Mouse (Mus musculus) testis, postnatal 14 days (tissue): ENCODE data around the gene Coro1c.
"Not testable (repeated sequence)": the region's sequence is repeated elsewhere in the genome, so short reads cannot be mapped to it uniquely, and the experiment has no call there.

Source experiments
- DNase-seq: peaks from one replicate; pipeline ENCODE4 v3.0.0; 2021; ENCODE audit warnings: low spot score

The Coro1c gene

DNA sequence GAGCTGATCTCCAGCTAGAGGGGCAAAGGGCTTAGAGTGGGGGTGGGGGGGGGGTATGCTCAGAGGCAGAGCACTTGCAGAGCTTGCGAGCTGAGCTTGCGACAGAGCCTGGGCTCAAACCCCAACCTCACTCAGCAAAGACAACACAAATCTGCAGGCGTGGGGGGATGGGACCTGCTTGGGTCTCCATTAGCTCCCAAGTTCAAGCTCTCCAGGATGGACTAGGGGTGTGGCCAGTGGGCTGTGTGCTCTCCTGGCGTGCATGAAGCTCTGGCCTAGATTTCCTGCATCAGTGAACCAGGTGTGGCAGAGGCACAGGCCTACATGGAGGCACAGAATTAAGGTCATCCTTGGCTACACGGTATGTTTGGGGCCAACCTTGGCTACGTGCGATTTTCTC lies 80.1 kb downstream of the Coro1c start:
- DNase-seq, result no peak

DNA sequence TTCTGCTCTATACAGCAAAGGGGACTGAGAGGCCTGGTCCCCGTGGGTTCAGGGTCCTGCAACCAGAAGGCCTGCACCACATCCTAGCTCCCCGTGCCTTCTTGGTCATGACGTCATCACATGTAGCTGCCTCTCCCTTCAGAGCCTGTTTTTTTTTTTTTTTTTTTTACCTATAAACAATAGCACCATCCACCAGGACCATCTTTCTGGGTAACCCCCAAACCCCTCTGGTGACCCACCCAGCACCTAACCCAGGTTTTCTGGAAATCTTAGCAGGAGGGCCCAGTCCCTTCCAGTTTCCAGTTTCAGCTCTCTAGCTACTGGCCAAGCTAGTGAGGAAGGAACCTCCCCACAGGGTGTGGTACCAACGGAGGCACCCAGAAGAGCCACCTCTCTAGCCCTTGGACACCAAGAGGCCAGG lies 80.6 kb downstream of the Coro1c start:
- DNase-seq, result no peak

DNA sequence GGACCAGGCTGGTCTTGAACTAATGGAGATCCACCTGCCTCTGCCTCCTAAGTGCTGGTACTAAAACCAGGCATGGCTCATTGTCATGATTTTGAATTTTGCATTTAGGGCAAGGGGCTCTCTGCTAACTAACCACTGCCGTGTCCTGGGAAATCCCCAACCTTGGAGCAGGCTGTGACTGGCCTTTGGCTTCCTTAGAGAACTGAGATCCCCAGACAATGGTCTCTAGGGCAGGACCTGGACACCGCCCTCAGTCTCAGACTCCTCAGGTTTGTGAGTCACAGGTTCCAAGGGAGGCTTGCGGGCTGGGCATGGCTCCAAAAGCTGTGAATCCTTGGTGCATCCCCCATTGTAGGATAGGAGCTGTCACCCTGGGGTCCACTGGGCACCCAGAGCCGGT lies 81.9 kb downstream of the Coro1c start:
- DNase-seq, result no peak

DNA sequence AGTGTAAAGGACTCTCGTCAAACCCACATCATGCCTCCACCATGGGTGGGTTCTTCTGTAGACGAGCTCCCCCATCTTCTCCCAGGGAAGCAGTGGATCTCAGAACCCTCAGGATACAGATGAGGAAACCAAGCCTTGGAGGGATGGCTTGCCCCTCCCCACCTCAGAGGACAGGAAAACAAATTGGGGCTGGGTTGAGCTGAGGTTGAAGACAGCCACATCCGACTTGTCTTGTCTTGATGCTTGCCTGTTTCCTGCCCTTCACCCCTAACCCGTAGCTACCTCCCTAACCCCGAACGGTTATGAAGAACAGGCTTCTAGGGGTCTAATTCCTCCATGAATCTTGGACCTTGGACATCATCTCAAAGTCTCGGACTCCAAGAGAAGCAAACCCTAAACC lies 83.0 kb downstream of the Coro1c start:
- no peak for DNase-seq

DNA sequence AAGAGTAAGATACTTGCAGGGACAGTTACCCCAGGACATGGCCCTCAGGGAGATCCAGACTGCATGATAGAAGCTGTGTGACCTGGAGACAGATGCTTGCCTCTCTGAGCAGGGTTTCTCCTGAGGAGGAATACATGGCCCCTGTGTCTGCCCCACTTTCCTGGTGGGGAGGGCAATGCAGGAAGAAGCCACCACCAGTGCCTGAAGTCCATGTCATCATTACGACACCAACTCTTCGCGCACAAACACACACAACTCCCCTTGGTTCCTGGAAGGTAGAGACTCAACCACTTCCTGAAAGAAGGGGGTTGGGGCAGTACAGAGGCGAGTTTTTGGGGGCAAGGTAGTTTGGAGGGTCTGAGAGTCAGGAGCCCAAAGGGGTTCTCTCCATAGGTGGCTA lies 84.3 kb downstream of the Coro1c start:
- no peak for DNase-seq

DNA sequence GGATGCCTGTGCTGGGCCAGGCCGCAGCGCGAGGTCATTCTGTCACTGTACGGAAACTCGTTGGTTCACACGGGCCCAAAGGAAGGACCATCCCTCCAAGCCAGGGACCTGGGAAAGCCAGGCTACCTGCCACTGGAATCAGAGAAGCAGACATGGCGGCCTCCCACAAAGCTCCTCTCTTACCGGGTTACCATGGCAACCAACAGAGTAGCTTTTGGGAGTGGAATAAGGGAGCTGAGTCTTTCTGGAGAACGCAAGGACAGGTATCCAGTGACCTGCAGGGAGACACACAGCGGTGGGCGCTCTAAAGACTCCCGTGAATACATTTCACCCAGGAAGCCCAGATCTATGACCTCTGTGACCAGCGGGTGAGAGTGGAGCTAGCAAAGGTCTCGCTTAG lies 90.0 kb downstream of the Coro1c start:
- DNase-seq, result peak; percentile 36

DNA sequence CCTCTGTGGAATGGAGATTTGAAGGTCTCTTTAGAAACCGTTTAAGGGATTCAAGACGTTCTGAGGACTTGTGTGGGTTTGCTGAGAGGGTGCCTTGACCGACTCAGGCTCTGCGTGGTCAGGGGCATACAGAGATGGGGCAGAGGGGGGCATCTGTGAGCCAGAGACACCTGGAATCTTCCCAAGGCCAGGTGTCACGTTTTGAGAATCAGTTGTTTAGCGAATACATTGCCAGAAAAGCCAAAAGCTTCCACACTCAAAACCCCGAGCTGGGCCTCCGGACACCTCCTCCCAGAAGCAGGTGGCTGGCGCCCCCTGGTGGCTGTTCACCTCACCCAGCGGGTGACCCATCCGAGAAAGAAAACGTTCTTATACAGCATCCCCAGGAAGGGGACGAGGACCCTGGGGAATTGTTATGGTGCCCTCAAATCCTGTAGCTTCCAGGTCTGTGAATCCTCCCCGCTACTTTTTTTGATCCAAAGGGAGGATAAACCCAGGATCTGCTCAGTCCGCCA lies 92.9 kb downstream of the Coro1c start:
- peak; percentile 64 for DNase-seq

DNA sequence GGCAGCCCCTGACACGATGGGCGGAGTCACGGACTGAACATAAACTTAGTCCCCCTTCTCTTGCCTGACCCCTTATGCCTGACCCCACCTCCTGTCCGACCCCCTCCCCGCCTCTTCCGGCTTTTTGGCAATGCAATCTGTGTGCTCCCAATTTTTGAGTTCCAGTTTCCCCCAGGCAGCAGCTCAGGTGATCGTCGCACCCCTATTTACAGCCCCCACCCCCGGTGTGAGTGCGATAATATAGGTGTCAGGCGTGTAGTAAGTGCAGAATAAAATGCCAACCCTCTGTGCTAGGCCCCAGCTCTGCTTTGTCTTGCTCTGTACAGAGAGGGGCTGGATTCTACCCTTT lies 93.5 kb downstream of the Coro1c start:
- no peak for DNase-seq

DNA sequence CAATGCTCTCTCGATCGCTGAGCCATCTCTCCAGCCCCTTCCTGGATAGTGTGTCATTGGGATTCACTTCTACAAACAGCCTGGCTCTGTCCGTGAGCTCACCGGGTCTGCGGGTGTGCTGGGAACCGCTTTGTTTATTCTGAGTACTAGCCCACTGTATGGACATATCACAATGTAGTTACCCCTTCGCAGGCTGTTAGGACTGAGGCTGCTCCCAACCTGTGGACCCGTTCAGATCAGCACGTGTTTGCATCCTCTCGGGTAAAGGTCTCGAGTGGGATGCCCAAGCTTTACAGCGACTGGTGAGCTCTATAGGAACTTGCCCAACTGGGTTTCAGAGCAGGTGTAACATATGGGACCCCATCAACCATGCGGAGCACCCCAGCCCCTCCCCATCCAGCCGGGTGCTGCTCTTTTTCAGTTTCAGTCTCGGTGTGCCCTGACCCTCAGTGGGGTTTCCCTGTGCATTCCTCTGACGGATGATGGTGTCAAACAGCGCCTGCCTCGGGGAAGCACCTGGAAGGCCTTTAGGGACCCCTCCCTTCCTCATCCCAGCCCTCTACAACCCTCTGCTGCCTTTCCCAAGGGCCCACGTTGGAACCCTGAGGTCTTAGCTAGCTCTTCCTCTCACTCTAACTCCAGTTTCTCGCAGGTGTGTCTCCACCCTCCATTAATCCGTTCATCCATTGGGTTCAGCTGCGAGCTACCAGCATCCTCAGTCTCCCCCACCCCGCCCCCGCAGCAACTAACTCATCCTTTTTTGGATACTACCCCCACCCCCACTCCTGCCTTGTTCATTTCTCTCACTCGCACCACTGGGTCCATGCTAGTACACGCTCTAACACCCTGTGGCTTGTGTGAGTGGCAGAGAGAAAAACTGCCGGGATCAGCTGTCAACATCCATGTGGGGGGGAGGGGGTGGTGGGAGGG lies 94.2 kb downstream of the Coro1c start:
- no peak for DNase-seq

DNA sequence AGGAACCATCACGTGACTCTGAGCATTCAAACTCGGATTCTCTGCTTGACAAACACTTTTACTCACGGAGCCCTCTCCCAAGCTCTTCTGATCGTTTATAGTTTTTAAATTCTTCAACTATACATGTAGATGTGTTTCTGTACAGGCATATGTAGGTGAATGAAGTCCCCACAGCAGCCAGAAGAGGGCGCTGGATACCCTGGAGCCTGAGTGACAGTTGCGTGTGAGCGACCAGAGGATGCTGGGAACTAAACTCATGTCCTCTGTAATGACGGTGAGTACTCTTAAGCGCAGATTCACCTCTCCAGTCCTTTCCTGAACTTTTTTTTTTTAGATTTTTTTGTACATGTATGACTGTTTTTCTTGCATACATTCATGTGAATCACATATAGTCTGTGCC lies 95.0 kb downstream of the Coro1c start:
- no peak for DNase-seq

DNA sequence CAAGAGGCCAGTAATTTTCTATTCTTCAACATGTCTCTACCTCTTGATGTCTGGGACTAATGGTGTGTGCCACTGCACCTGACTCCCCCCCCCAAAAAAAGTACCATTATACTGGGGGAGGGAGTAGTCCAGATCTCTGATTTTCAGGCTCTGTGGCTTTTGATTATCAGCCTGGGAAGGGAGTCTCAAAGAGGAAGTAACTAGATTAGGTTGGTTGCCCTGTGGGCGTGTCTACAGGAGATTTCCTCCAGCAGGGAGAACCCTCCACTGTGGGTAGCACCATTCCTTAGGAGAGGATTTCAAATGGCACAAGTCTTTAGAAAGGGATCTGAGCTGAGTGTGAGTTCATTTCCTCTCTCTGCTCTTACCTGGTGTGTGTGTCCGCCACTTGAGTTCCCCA lies 95.9 kb downstream of the Coro1c start:
- DNase-seq, result no peak

DNA sequence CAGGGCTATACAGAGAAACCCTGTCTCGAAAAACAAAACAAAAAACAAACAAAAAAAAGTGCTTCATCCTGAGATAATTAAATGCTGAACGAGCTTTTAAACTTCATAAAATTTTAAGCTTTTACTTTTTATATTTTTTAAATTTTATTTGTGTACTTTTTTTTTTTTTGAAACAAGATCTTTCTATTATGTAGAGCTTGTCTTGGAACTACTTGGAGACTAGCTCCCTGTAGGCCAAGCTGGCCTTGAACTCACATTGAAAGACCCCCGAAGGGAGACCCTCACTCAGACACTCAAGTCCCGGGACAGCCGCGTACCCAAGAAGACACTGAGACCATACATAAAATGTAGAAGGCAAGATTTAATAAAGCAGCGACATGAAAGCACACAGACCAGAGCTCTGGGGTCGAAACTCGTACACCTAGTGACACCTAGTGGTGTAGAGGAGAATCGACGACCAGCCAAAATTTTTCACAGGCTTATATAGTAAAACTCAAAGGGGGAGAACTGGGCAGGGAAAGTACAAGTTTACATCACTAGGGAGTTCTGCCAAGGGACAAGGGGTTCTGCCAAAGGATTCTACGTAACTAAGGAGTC lies 96.6 kb downstream of the Coro1c start:
- DNase-seq, result not testable (repeated sequence)

DNA sequence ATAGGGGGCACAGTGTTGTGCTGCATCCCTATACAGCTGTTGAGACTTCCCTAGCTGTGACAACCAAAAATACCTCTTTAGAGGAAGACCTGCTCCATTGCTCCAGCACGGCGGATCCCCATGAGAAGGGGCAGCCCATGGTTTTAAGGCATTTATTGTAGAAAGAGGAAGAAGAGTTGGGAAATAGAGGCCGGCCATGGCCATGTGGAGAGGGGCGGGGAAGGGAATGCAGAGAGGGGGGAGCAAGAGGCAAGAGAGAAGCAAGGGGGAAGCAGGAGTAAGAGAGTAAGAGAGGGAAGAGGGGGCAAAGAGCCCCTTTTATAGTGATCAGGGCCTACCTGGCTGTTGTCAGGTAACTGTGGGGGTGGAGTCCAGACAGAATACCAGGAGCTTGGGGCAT lies 98.4 kb downstream of the Coro1c start:
- no peak for DNase-seq

DNA sequence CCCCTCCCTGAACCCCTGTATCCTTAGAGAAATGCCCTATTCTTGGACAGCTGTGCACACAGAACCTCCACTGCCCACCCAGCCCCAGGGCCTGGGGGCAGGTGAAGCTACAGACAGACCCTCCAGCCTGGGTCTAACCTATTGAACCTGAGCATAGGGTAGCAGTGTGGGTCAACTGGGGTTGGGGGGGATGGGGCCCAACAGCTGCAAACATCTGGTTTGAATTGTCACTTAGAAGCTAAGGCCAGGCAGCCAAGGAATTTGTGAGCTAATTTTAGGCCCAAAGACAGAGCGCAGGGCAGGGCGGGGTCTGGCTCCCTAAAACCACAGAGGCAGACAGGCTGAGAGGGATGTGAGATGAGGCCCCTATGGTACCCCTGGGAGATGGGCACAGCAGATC lies 100.4 kb downstream of the Coro1c start:
- DNase-seq, result no peak

DNA sequence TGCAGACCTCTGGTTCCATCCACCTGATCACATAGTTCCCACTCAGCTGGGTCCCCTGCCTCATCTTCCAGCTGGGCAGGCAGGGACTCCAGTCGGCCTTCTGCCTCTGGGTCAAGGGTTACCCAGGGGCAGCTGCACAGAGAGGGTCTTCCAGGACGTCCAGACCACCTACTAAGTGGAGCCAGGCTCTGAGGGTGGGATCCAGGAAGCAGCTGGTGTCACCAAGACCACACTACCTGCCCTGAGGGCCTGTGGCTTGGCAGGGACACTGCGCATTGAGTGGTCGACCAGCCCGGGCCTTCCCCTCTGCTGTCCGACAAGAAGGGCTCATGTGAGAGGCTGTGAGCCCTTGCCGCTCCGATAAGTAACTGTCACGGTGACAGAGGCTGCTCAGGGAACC lies 100.8 kb downstream of the Coro1c start:
- DNase-seq, result no peak

DNA sequence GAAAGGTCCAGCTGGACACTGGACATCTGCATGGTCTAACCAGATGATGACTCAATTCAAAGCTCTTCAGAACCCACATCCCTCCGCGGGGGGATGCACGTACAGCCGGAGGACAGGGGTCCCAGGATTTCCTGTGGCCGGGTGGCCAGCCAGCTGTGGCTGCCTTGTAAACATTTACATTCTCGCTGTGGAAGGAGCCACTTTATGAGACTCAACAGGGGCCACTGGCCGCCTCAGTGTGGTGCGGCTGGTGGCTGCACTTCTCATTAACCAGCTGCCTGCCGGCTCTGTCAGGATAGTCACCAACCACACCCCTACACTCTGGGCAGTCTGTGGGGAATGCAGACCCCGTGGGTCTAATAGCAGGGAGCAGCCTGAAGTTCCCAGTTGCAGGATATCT lies 102.1 kb downstream of the Coro1c start:
- DNase-seq, result no peak

DNA sequence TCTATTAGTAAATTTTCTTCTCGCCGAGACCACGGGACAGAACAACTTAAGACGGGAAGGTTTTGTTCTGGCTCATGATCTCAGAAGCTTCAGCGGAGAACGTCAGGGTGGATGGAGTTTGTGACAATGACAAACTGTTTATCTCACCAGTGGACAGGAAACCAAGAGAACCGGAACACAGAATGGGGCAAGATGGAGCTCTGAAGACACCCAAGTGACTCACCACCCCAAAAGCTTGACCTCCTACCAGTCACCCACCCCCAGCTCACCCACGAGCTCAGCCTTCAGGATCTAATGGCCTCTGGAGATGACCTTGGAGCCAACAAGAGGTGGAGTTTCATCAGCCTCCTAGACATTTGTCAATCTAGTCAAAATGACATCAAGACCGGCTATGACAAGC lies 103.3 kb downstream of the Coro1c start:
- no peak for DNase-seq

DNA sequence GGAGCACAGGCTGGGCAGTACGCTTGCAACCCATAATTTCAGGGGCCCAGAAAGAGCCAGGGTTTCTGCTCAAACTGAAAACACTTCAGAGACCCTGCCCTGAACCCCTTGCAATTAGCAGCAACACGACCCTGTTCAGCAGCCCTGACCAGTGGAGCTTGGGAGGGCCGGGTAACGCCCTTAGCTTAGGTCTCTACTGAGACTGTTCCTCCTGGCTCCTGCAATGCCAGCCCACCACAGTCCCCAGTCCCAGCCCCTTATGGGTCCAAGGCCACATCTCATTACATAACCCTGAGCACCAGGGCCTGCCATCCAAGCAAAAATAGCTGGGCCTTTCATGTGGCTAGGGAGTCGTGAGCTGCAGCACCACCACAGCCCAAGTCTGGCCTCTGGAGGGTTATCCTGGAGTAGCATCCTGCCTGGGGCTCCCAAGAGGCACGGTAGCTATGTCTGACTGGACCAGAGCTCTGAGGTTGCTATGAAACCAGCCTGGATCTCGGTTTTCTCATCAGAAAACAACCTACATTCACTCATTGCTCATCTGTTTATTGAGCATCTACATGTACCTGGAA lies 104.1 kb downstream of the Coro1c start:
- DNase-seq, result no peak

DNA sequence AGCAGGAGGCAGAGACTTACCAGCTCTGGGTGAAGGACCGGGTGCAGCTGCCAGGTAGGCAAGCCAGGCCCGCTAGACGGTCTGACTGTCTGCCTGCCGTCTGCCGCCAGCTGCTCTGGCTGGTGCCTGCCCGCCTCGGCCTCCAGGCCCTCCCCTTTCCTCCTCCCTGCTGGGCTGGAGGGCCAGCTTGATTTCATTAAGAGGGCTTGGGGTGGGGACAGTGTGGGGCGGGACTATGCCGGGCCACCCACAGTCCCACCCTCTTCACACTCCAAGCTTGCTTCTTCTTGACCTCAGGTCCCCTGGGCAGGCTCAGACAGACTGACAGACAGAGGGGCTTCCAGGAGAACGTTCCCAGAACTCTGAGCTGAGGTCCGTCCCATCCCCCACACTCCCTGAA lies 108.3 kb downstream of the Coro1c start, which contains the start of gene Tmem119:
TSS of gene Tmem119 (minus strand) at position 237 of the 400 bp plus-strand sequence.
- peak; percentile 38 for DNase-seq

DNA sequence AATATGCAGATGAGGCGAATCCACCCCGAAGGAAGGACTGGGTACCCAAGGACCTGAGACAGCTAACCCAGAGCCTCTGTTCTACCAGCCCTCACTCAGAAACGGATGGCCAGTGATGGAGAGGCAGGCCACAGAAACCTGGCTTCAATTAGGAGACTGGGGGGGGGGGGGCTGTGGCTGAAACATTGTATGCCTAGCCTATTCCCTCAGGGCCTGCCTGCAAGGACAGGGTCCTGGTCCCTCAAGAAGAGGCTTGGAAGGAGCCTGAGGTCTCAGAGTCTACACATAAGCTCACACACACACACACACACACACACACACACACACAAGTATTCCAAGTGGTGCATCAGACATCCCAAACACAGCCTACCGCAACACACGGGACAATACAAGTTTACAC lies 108.9 kb downstream of the Coro1c start:
- no peak for DNase-seq

DNA sequence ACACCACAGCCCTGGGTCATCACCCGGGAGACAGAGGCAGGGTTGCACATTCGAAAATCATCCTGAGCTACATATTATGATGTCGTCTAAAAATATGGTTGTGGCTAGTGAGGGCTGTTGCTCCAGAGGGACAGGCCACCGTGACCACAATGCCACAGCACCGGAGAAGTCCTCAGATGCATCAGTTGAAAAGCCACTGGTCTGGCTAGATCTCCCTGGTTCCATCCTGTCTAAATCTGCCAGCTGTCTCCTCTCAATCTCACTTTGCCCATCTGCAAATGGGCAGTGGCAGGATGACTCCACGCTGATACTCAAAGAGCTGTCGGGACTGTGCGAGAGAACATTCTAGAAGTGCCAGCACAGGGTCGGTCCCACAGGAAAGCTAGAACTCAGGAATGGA lies 110.0 kb downstream of the Coro1c start:
- no peak for DNase-seq

DNA sequence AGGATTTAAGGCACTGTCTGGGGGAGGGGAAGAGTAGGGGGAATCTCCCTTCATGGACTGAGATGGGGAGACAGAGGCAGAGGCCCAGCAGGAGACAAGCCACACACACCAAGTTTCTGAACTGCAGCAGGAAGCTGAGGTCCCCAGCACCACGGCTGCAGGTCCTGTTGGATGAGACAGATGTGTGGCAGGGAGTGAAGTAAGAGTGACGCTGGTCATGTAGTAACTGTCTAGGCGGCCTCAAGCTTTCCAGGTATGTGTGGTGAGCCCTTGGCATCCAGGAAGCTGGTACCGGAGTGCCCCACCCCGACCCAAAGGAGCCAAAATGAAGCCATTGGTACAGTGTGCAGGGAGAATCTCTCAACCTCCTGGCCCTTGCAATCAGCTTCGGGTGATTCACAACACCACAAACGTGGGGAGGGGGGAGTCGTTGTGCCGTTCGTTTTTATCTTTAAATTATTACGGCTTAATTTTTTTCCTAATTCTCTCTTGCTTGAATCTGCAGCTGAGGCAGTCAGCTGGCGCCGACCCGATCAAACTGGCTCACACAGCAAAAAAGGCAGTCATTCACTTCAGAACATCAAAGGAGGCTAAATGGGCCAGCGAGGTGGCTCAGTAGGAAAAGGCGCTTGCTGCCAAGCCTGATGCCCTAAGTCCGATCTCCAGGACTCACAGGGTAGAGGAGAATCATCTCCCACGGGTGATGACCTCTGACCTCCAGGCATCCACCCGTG lies 111.2 kb downstream of the Coro1c start:
- no peak for DNase-seq
